Mouse (Mus musculus): ENCODE results near the gene Ltf.
A peak's percentile ranks its signal among the peaks of the same experiment; 100 is the strongest.

Ltf gene

DNA sequence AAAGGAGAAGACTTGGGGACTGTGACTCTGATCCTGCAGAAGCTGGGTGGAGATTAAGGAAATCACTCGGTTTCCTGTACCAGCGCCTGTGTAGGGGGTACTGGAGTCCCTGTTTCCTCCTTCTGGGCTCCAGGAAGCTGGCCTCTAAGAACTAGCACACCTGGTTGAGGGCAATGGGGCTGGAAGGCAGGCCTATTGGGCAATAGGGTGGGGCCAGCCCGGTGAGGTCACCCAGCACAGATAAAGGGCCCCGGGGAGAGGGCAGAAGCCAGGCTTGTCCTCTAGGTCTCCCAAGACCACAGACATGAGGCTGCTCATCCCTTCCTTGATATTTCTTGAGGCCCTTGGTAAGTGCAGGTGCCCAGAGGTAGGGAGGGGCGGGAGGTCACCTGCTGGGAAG, at the start of gene Ltf:
TSS of gene Ltf (plus strand) at position 250 of the 400 bp plus-strand sequence.
- peak in 1 of 2 experiments; percentile 12 for DNase-seq (ENCODE audit: low spot score in 2 of 2)

DNA sequence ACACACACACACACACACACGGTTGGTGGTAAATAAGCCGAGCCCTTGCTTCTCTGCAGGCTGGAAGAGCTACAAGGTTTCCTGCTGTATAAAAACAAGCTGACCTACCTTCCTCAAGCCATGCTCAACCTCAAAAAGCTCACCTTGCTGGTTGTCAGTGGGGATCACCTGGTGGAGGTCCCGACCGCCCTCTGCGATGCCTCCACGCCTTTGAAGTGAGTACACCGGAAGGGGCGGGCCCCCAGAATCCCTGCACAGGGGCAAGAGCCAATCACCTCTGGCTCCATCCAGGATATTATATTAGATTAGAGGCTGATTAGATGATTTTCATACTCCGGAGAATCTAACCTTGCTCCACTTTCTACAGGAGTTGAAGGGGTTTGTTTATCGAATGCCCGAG, 39.7 kb upstream of the Ltf start:
- DNase-seq (ENCODE audit: low spot score in 2 of 2) = no peak

DNA sequence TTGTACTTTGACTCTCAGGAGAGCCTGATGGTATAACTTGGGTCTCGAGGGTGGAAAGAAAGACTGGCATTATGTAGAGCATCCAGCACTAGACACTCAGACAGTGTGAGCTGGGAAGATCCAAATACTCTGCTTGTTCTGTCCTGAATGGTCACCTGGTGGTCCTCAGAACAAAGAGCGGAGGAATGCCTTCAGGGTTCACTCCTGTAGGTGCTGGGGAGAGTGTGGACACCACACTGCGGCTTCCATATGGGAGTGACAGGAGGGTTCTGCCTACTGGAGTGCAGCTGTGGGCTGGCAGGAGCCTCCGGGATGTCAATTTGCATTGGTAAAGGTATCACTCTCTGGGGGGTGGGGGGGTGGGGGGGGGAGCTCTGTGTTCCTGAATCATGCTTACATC, 36.7 kb upstream of the Ltf start:
- DNase-seq (ENCODE audit: low spot score in 2 of 2) = no peak

DNA sequence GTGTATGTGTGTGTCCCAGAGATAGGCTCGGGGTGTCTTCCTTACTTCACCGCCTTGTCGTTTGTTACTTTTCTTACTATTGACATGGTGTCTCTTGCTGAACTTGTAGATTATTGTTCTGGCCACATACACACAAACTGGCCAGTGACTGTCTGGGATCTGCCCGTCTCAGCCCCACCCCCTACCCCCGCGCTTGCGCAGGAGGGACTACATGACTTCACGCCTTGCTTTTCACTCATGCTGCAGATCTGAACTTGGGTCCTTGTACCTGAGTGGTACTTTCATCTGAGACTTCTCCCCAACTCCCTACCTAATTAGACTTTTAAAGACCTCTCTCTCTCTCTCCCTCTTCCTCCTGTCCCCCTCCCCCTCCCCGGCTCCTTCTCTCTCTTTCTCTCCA, 35.0 kb upstream of the Ltf start:
- no peak for DNase-seq (ENCODE audit: low spot score in 2 of 2)

DNA sequence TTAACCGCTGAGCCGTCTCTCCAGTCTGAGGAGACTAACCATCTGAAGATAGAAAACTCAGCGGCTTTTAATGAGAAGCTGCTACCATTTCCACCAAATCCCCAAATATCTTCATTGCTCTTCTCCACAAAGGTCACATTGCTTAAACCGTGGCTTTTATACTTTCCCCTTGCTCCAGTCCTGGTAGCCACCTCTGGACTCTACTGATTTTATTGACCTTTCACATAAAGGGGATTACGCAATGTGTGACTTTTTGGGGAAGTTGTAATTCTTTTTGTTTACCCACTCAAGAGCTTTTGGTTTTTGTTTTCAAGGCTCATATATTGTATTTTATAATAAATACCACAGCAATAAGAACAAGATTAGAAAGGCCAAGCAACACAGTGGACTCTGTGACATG, 33.5 kb upstream of the Ltf start:
- DNase-seq (ENCODE audit: low spot score in 2 of 2) = no peak

DNA sequence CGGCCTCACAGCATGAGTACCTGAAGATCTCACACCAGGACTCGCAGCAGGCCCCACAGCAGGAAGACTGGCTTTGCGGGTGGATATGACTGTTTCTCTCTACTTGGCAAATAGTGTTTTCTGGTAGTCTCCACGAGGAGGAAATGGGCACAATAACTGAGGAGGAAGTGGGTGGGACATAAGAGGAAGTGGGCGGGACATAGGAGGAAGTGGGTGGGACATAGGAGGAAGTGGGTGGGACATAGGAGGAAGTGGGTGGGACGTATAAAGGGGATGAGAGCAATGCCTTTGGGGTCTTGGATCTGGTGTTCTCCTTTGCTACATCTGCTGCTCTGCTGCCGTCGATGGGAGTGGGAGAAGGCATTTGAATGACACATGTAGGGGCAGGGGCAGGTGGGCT, 33.1 kb upstream of the Ltf start:
- DNase-seq (ENCODE audit: low spot score in 2 of 2) = no peak

DNA sequence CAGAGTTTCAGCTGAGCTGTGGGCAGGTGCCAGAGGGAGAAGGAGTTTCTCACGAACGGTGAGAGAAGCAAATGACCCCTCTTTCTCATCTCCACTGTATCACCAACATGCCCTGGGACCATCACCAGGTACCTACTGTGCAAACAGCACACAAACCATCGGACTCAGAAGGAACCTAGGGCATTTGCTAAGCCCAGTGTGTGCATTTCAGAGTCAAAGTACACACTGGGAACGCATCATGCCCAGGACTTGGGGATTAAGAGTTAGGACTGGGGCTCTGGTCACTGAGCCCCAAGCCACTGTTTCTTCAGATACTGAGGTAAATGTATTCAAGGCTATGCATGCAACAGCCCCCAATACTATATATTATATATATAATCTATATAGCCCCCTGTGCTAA, 31.7 kb upstream of the Ltf start:
- DNase-seq (ENCODE audit: low spot score in 2 of 2) = no peak

DNA sequence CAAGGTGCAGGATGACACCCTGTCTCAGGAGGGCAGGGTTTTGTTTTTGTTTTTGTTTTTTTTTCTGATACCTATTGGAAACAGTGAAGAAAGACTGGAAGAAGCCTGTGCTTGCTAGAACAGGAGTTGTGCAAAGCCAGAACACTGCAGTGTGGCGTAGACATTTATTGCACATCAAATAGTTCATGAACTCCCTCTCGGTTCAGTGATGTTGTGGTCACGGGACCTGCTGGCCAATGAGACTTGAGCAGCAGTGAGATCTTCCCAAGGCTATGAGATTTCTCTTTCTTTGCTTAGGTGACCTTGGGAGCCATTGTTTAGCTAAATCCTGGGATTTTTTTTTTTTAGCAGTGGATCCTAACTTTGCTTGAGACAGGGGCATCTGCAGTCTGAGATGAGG, 31.0 kb upstream of the Ltf start:
- no peak for DNase-seq (ENCODE audit: low spot score in 2 of 2)

DNA sequence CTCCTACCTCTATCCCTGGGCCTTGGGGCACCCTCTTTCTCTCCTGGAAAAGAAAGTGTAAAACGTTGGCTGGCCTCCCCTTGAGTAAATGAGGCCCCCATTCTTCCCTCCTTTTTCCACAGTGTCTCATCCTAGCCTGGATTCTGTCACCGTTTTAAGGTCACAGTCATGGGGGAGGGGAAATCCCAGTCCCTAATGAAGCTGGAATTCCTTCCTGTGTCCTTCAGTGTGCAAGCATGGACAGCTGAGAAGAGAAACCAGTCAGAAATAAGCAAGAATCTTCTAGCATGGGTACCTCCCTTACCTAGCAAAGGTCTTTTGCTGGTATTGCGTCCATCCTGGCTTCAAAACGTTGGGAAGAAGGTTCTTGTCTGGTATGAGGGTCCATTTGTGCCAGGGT, 29.9 kb upstream of the Ltf start:
- DNase-seq (ENCODE audit: low spot score in 2 of 2) = no peak

DNA sequence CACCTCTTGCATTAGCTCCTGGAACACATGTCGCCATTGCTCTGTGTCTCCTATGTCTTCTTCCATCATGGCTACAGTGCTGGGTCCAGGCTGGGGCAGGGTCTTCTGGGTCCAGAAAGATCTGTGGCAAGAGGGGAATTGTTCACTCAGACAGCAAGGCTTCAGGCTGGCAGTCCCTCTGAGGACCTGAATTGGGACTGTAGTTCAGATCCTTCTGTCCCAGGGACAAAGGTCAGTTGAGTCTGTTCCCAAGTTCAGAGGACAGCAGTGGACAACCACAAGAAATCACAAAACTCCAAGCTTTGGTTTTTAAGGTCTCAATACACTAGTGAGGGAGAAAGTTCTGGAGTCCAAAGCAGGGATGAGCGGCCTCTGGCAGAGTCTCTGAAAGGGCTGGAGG, 29.5 kb upstream of the Ltf start:
- DNase-seq (ENCODE audit: low spot score in 2 of 2) = no peak

DNA sequence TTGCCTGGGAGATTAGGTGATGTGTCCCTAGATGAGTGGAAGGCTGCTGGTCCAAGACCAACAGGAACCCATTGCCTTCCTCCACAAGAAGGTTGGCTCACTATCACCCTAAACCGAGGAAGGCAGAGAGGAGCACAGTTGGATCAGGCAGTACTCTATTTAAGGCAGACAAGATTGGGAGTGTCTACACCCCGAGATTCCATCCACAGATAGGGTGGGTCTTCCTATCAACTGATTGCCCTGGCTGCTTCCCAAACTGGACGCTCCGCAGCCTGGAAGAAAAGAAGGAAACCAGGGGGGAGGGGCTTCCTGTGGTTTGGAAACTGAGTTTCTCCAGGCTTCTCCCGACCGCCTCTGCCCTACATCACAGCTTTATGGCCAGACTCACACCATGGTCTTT, 28.9 kb upstream of the Ltf start, which contains the start of gene Rtp3:
TSS of gene Rtp3 (minus strand) at position 380 of the 400 bp plus-strand sequence.
- DNase-seq (ENCODE audit: low spot score in 2 of 2) = no peak

DNA sequence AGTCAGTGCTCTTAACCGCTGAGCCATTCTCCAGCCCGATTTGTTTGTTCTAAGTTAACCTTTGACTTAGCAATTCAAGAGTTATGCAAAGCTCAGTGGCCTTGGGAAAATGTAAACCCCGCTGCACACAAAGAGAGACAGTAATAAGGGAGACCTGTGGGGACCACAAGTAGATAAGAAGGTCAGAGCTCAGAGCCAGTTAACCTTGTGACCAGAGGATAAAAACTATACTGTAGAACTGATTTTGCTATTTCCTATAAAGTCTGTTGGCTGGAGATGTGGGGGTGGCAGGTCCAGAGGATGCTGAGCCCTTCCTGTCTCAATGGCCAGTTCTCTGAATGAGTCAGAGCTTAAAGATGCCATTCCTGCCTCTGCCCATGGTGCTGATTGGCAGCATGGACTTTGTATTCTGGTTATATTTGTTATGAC, 25.8 kb upstream of the Ltf start:
- DNase-seq (ENCODE audit: low spot score in 2 of 2) = no peak

DNA sequence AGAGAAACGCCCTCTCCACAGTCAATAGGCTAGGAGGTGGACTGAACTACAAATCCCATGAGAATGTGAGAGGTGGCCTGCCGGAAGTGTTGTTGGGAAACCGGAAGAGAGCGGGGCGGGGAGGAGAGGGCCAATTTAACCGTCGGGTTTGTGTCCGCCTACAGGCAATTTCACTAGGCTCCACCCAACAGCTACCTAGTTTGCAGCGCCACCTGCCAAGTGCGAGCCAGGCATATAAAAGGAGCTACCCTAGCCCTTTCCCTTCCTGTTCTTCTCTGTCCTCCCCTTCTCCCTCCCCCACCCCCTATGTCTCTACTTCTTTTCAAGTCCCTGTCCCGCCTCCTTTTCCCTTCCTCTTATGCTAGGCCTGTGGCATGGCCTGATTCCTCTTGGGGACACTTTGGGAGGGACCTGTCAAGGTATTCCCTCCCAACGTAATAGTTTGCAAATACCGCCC, 24.3 kb upstream of the Ltf start:
- DNase-seq (ENCODE audit: low spot score in 2 of 2) = peak; percentile 84 to 85

DNA sequence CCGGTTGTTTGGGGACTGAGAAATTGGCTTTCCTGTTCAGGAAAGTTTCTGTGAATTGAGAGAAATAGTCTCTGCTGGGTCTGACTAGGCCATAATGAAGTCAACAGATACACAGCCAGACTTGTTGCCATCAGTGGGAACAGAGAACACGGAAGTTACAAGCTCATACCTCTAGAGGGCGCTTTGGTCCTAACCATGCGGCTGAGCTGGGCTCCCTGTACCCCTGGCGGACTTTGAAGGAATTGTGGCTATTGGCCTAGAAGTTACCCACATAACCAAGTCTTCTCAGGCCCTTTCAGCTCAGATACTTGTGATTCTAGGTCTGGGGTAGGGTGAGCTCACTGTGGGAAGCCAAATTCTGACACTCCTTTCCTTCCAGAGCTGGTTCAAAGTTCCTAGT, 21.8 kb upstream of the Ltf start:
- DNase-seq (ENCODE audit: low spot score in 2 of 2) = peak; percentile 65 to 75

DNA sequence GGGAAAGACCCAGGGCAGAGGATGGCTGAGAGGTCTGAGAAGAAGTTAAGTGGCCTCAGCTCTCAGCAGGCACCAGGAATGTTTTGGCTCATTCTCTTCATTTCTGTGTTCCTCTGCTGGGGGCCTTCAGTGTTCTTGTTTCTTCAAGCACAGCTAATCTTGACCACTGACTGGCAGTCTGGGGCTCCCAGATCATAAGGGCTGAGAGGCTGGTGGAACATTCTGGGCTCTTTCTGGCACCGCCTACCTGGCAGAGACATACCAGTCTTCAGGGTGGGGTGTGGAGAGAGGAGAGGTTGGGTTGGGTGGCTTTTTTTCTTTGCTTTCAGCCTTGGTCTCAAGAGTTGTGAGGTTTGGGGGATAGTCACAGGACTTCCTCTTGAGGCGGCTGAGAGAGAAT, 20.0 kb upstream of the Ltf start:
- no peak for DNase-seq (ENCODE audit: low spot score in 2 of 2)

DNA sequence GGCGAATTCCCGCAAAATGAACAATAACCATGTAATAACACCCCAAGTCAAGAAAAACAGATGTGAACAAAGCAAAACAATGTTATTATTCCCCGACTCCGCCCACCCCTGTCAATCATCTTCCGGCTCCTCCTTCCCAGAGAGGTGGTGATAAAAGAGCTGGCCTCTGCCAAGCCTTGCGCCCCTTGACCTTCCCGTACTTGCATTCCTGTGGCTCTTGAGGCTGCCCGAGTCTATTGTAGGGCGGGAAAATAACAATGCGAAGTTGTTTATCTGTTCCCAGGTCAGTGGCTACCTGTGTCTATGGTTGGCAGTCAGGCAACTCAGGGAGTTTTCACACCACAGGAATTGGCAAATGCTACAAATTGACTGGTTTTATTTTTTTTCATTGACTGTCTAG, 19.2 kb upstream of the Ltf start:
- DNase-seq (ENCODE audit: low spot score in 2 of 2) = no peak

DNA sequence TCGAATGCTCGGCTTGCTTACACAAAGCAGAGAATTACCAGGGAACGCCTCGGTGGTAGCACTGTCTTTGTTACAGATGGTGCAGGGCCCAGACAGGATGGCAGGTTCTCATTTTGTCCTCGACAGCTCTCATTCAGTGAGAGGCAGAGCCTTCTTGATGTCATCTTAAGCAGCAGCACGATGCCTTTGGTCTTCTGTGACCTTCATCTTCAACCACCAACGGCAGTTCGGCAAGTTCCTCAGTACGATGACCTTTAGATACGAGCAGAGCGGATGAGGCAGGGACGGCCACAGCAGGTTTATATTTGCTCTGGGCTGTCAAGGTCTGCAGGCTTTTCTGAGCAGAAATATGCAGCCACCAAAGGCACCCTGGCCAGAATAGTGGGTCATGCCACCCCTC, 17.4 kb upstream of the Ltf start:
- no peak for DNase-seq (ENCODE audit: low spot score in 2 of 2)

DNA sequence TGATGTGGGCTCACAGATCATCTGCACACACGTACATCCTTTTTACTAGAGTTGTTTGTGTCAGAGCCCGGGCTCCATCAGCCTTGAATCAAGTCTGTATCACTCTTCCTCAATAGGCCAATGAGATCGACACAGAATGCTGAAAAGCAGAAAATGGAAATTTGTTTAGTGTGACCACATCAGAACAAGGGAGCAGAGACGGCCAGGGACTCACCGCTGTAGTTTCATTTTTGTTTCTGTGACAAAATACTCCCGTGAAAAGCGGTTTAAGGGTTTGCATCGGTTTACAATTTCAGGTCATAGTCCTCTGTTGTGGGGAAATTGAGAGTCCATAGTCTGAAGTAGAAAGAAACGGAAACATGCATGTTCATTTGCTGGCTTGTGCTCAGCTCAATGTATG, 15.8 kb upstream of the Ltf start:
- no peak for DNase-seq (ENCODE audit: low spot score in 2 of 2)

DNA sequence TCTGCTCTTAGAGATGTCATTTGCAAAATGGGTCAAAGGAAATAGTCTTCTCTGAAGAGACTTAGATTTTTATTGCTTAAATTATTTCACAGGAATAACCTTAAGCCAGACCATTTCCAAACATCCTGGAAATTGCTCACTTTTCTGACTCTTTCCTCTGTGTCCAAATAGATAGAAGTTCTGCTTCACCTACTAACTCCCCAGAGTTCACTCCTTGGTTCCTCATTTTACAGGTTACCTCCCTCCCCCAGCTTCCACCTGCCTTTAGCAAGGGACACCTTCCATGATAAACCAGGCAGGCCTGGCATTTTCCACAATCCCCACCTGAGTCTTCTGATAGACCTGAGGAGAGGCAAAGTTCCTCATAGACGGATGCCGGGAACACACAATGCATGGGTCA, 12.5 kb upstream of the Ltf start:
- DNase-seq (ENCODE audit: low spot score in 2 of 2) = no peak

DNA sequence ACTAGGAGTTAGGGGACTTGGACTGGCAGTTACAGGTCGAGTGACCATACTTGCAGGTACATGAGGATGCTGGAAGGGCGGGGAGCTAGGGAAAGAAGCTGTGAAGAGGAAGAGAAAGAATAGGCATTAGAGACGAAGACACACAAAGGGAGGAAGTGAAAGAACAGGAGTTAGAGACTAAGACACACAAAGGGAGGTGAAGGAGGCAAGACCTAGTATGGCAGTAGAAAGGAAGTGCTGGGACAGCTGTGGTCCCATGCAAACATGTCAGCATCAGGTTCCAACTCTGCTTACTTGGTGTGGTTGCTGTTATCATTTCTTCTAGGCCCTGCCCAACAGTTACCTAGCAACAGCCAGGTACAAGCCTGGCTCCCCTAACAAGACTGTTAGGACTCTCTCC, 9.3 kb upstream of the Ltf start:
- DNase-seq (ENCODE audit: low spot score in 2 of 2) = no peak

DNA sequence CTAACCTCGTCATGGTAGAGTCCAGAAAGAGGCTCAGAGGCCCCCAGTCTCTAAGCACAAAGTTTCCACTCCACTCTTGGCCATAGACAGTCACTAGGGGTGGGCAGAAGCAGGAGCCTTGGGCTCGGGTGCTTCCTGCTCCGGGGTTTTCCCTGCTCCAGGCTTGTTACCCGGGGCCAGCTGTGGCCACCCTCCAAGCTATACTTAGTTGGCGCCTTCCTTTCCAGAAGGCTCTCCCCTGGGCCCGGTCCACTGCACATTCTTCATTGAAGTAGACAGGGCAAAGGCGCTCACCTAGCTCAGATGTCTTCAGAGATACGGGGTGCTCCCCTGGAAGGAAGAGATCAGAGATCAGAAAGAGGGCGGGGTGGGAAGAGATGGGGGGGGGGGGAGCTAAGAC, 7.5 kb upstream of the Ltf start:
- no peak for DNase-seq (ENCODE audit: low spot score in 2 of 2)

DNA sequence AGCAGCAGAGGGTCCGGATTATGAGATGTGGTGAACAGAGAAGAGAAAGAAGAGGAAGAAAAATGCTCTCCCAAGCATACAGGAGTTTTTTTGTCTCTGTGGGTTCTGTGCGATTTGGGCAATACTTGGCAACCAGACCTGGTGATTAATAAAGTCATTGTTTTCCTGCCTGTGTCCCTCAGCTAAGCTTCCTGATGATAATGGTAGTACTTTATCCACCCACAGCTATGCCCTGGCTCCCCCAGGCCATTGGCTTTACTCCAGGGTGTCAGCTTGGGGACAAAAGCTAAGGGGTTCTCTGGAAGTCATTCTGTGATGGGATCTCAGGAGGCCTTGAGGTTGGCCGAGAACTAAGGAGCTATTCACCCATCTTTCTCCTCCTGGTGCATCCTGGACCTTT, 7.0 kb upstream of the Ltf start:
- DNase-seq (ENCODE audit: low spot score in 2 of 2) = no peak

DNA sequence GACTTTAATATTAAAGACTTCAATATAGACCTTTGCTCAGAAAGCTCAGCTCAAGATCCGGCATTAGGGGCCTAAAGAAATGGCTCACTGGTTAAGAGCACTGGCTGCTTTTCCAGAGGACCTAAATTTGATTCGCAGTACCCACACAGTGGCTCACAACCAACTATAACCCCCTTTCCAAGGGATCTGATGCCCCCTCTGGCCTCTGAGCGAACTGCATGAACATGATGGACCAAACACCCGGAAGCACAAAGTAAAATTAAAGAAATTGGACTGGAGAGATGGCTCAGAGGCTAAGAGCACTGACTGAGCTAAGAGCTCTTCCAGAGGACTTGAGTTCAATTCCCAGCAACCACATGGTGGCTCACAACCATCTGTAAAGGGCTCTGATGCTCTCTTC, 3.4 kb upstream of the Ltf start:
- DNase-seq (ENCODE audit: low spot score in 2 of 2) = no peak

DNA sequence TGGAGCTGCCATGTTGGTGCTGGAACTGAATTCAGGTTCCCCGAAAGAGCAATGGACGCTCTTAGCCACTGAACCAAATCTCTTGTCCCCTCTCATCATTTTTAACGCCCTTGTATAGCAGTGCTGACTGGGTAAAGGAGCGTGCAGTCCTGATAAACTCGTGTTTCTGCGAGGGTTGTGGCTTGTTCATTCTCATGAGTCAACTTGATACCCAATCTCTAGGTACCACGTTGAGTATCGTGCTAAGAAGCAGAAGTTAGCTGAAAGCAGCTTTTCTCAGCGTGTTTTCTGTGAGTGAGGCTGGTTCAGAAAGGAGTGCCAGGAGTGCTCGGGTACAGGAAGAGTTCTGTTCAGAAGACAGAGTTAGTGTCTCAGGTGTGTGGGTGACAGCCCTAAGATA, 7.7 kb downstream of the Ltf start:
- no peak for DNase-seq (ENCODE audit: low spot score in 2 of 2)

DNA sequence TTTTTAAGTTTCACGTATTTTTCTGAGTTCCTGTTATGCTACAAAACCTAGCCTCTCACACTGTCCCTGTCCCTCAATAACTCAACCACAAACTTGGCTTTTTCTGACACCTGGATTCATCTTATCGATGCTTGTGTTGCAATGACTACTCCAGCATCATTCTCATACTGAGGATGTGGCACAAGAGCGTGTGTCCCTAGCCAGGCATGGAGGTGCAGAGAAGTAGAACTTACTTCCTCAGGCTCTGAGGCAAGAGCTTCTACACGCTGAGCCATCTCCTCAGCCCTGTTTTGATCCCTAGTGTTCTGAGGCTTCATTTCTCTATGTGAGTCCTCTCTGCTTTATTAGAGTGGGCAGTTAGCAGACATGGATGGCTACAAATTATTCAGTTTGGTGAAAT, 14.6 kb downstream of the Ltf start:
- DNase-seq (ENCODE audit: low spot score in 2 of 2) = no peak

Measured in spleen, postnatal 36 days (tissue).